Mouse (Mus musculus): ENCODE results near the gene 1810062G17Rik.

DNA sequence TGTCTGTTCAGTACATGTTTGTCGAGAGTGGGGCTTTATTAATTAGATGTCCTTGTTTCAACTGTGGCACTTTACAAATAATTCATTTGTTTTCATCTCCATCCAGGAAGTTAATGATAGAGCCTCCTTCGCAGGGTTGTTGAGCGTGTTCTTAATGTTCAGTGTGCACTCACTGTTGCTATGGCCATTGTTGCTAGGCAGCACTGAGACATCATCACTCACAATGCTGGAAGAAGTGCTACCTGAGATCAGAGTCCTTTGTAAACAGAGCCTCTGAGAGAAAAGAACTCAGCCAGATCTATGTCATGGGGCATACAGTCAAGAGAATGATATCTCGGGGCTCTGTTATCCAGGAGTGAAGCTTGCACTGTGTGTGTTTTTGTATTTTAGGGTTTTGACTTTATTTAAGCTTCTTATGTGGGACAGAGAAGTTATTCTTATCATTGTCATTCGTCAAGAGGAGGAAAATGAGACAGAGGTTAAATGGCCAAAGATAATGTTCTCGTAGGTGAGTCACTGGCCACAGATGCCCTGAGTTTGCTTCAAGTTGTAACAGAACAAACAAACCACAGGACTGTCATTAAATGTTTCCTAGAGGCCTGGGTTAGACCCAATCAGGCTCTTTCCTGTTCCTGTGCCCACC lies 18.0 kb downstream of the 1810062G17Rik start:
- TF ChIP-seq POLR2A (IDR thresholded peaks at IDR 0.05; ENCODE audit: extremely low read depth, insufficient read depth, low read length) (no peak), CTCF (IDR thresholded peaks at IDR 0.05; ENCODE audit: low read depth, low read length) (no peak)

Measured in liver, adult 2 months (tissue).